Mouse (Mus musculus) cerebellum, adult 2 months (tissue): ENCODE results near the gene Kcnma1.

ENCODE experiments used
- CTCF ChIP-seq: fragments of 200-500 bp; IDR thresholded peaks from 2 replicates; pipeline ENCODE4 v1.5.1; 2011; ENCODE audit warnings: low read depth, mild to moderate bottlenecking, control low read depth, low read length, moderate library complexity, borderline replicate concordance; ENCODE audit not compliant: insufficient read depth
- POLR2A ChIP-seq: fragments of 200-500 bp; IDR thresholded peaks from 2 replicates; pipeline ENCODE4 v1.6.1; 2011; ENCODE audit warnings: low read length, control low read depth, borderline replicate concordance; ENCODE audit not compliant: insufficient read depth

GRCm38 (mm10) chr14:23679378-23679777, 334.9 kb downstream of the Kcnma1 start:
- TF ChIP-seq CTCF (no peak), POLR2A (no peak)
